Mouse (Mus musculus) C2C12 (cell line): ENCODE data around the gene Osbpl9. TPM values are rescaled to one million over a fixed set of nuclear protein-coding genes. Genes with fewer than 3 reads are reported as not detected.

Source experiments
- H3K27me3 ChIP-seq: one replicate; pipeline ENCODE4 v1.6.1; 2011; ENCODE audit not compliant: control insufficient read depth, insufficient read depth, insufficient read length
- H3K36me3 ChIP-seq: one replicate; pipeline ENCODE4 v1.6.1; 2011; ENCODE audit not compliant: control insufficient read depth, insufficient read depth
- H3K4me3 ChIP-seq: one replicate; pipeline ENCODE4 v1.5.1; 2011; ENCODE audit warnings: mild to moderate bottlenecking, control low read depth; ENCODE audit not compliant: poor library complexity, insufficient read depth, severe bottlenecking
- H3K79me2 ChIP-seq: one replicate; pipeline ENCODE4 v1.6.1; 2011; ENCODE audit not compliant: control insufficient read depth, insufficient read depth
- H3K79me3 ChIP-seq: one replicate; pipeline ENCODE4 v1.6.1; 2011; ENCODE audit warnings: low read depth, control low read depth
- H3ac ChIP-seq: one replicate; pipeline ENCODE3; 2011; ENCODE audit warnings: low read depth; ENCODE audit not compliant: control insufficient read depth, insufficient read length
- CEBPB ChIP-seq: IDR thresholded peaks from one replicate; pipeline ENCODE4 v1.6.1; 2011; ENCODE audit warnings: low read depth, mild to moderate bottlenecking, control low read depth, moderate library complexity
- CTCF ChIP-seq: IDR thresholded peaks from one replicate; pipeline ENCODE4 v1.5.1; 2011; ENCODE audit not compliant: control insufficient read depth, insufficient read depth, insufficient read length
- FOSL1 ChIP-seq: IDR thresholded peaks from one replicate; pipeline ENCODE4 v1.8.0; 2011; ENCODE audit warnings: mild to moderate bottlenecking, low read length; ENCODE audit not compliant: poor library complexity, insufficient read depth, severe bottlenecking
- MAX ChIP-seq: IDR thresholded peaks from one replicate; pipeline ENCODE4 v1.6.1; 2011; ENCODE audit warnings: mild to moderate bottlenecking, control low read depth
- MYOD1 ChIP-seq: IDR thresholded peaks from one replicate; pipeline ENCODE4 v1.6.1; 2011; ENCODE audit warnings: low read depth; ENCODE audit not compliant: control insufficient read depth, insufficient read length
- MYOG ChIP-seq: IDR thresholded peaks from one replicate; pipeline ENCODE4 v1.6.1; 2011; ENCODE audit not compliant: control insufficient read depth, insufficient read length; ENCODE audit errors: extremely low read depth
- USF1 ChIP-seq: IDR thresholded peaks from one replicate; pipeline ENCODE4 v1.6.1; 2011; ENCODE audit warnings: low read depth, mild to moderate bottlenecking, control low read depth, moderate library complexity
- polyA plus RNA-seq: library from polyadenylated mRNA; unstranded; fragments of >200 nt; fragmentation: generic; extraction: Trizol; gene quantifications from one replicate; pipeline ENCODE4 v1.2.1, GENCODE M21; 2012; ENCODE audit warnings: missing spikeins

Gene Osbpl9
- polyA plus RNA-seq, 1 experiment, result 27.2 TPM

DNA sequence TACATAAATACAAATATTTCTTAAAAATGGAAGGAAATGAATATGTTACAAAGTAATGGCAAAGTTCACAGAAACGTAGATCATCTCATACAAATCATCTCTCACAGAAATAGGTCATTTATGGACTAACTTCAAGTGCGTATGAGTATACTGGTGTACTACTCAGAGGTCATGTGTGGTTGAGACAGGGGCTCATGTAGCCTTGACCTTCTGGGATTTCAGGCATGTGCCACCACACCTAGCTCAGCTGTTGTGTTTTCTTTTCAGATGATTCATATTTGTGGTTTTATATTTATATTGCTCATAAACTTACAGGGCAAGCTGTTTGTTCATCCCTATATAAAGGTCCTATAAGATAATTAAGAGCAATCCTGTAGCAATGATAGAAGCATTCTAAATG lies 171.8 kb downstream of the Osbpl9 start:
- H3K79me2 ChIP-seq, result no peaks in the 10 kb centered on the region
- H3K27me3 ChIP-seq, result no peaks in the 10 kb centered on the region
- H3K36me3 ChIP-seq, result peaks cover 66% of the 10 kb centered on the region
- H3K4me3 ChIP-seq, result no peak overlapping the region
- H3ac ChIP-seq, result no peak overlapping the region
- peaks cover 2% of the 10 kb centered on the region for H3K79me3 ChIP-seq
- no peak for TF ChIP-seq CTCF
- no peak for TF ChIP-seq FOSL1
- TF ChIP-seq USF1, result no peak
- no peak for TF ChIP-seq CEBPB
- no peak for TF ChIP-seq MYOG
- TF ChIP-seq MYOD1, result peak; percentile 31
- no peak for TF ChIP-seq MAX

DNA sequence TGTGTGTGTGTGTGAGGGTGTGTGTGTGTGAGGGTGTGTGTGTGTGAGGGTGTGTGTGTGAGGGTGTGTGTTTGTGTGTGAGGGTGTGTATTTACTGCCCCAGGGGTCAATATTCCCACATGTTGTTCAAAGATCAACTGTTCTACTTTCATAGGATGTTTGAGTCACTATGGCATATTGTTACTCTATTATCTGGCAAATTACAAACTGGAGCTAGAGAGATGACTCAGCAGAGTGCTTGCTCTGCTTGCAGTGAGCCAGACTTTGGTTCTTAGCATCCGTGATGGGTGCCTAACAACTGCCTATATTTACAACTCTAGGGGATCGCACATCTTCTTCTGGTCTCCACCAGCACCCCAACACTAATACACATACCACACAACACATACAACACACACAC lies 172.2 kb downstream of the Osbpl9 start:
- H3K79me2 ChIP-seq, result no peaks in the 10 kb centered on the region
- no peak overlapping the region for H3ac ChIP-seq
- no peak overlapping the region for H3K4me3 ChIP-seq
- no peaks in the 10 kb centered on the region for H3K27me3 ChIP-seq
- no peak for TF ChIP-seq CTCF
- TF ChIP-seq MAX, result no peak
- TF ChIP-seq FOSL1, result no peak
- no peak for TF ChIP-seq MYOG
- no peak for TF ChIP-seq CEBPB
- no peak for TF ChIP-seq MYOD1
- TF ChIP-seq USF1, result no peak
- peaks cover 69% of the 10 kb centered on the region for H3K36me3 ChIP-seq
- peaks cover 2% of the 10 kb centered on the region for H3K79me3 ChIP-seq

- peaks cover 2% of the 10 kb centered on the region for H3K79me3 ChIP-seq
- H3K4me3 ChIP-seq, result no peak overlapping the region
- no peak overlapping the region for H3ac ChIP-seq
- H3K36me3 ChIP-seq, result peaks cover 52% of the 10 kb centered on the region
- H3K27me3 ChIP-seq, result no peaks in the 10 kb centered on the region
- no peaks in the 10 kb centered on the region for H3K79me2 ChIP-seq
- TF ChIP-seq CTCF (no peak), FOSL1 (no peak), USF1 (no peak), MYOD1 (no peak), CEBPB (no peak), MAX (no peak), MYOG (no peak)
Observed at GRCm38 (mm10) chr4:109026543-109026942, 175.5 kb downstream of the Osbpl9 start.

DNA sequence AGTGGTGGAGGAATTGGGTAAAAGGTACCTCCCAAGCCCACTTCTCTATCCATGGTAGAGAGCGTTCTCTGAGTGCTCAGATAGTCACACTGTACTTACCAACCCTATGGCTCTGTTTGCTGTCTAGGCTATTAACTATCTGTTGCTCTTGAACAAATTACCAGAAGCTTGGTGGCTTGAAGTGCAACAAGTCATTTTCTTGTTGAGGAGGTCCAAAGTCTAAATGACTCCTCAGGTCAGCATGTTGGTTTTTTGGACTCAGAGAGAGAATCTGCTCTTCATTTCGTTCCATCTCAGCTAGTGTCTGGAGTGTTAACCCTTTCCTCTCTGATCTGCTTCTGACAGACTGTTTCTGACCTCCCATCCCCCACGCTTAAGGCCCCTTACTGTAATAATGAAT lies 177.0 kb downstream of the Osbpl9 start:
- no peak overlapping the region for H3ac ChIP-seq
- H3K36me3 ChIP-seq, result peaks cover 51% of the 10 kb centered on the region
- no peak overlapping the region for H3K4me3 ChIP-seq
- no peaks in the 10 kb centered on the region for H3K79me2 ChIP-seq
- H3K27me3 ChIP-seq, result no peaks in the 10 kb centered on the region
- TF ChIP-seq MYOG, result no peak
- no peak for TF ChIP-seq USF1
- TF ChIP-seq MAX, result no peak
- TF ChIP-seq MYOD1, result no peak
- no peak for TF ChIP-seq FOSL1
- no peak for TF ChIP-seq CEBPB
- TF ChIP-seq CTCF, result no peak
- peaks cover 2% of the 10 kb centered on the region for H3K79me3 ChIP-seq

DNA sequence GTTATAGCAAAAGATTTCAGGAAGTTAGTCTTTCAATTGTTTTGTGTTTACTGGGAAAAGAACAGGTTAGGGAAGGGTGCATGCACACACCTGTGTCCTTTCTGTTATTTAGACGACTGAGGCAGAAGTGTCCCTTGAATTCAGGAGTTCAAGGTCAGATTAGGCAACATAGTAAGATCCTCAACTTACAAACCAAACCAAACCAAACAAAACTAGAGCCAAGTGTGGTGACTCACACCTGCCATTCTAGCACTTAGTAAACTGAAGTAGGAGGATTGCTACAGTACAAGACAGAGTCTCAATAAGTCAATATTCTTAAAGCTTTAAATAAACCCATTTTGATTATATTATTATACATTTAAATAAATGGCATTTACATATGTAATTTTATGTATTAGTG lies 180.1 kb downstream of the Osbpl9 start:
- Histone ChIP-seq H3K79me2 (no peaks in the 10 kb centered on the region), H3K4me3 (no peak overlapping the region), H3K27me3 (no peaks in the 10 kb centered on the region), H3K79me3 (peaks cover 2% of the 10 kb centered on the region), H3K36me3 (peaks cover 54% of the 10 kb centered on the region), H3ac (no peak overlapping the region)
- TF ChIP-seq USF1 (no peak), CEBPB (peak; percentile 56), FOSL1 (no peak), MYOD1 (no peak)

DNA sequence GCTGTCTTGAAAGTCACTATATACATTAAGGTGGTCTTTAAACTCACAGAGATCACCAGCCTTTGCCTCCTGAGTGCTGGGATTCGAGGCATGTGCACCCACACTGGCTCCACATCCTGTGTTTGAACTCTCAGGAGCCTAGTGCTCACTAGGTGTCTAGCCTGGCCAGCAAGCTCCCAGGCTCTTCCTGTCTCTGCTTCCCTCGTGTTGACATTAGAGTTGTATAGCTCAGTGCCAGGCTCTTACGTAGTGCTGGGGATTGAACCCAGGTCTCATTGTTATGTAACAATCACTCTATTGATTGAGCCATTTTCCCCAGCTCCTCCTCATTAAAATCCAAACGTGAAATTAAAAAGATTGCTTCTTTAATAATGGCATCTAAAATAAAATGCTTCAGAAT lies 182.8 kb downstream of the Osbpl9 start:
- H3K27me3 ChIP-seq, result no peaks in the 10 kb centered on the region
- peaks cover 45% of the 10 kb centered on the region for H3K36me3 ChIP-seq
- H3K79me3 ChIP-seq, result peaks cover 1% of the 10 kb centered on the region
- TF ChIP-seq FOSL1 (no peak), MYOG (no peak), USF1 (no peak), MYOD1 (no peak), CEBPB (no peak), MAX (no peak), CTCF (no peak)
- no peak overlapping the region for H3K4me3 ChIP-seq
- no peaks in the 10 kb centered on the region for H3K79me2 ChIP-seq
- no peak overlapping the region for H3ac ChIP-seq
